Mouse (Mus musculus) spleen, adult 2 months (tissue): Measurements from ENCODE around the gene Atg101.

Experiments used
- CTCF ChIP-seq: fragments of 200-500 bp; IDR thresholded peaks from 2 replicates; pipeline ENCODE4 v1.5.1; 2011; ENCODE audit warnings: mild to moderate bottlenecking, inconsistent platforms; ENCODE audit not compliant: insufficient read depth, insufficient read length, insufficient replicate concordance; ENCODE audit errors: extremely low read depth
- POLR2A ChIP-seq: fragments of 200-500 bp; IDR thresholded peaks from 2 replicates; pipeline ENCODE4 v1.6.1; 2011; ENCODE audit warnings: low read depth, low read length, inconsistent platforms

GRCm38 (mm10) chr15:101293025-101293621 is 9.1 kb downstream of the Atg101 start, which contains the start of gene 6030408B16Rik:
- no peak for TF ChIP-seq CTCF
- TF ChIP-seq POLR2A, result no peak
